Mouse (Mus musculus): ENCODE data around the gene Lims1.
"Not testable (repeated sequence)": the region's sequence is repeated elsewhere in the genome, so short reads cannot be mapped to it uniquely, and the experiment has no call there.

The Lims1 gene

GRCm38 (mm10) chr10:58323028-58323991 lies at the start of gene Lims1:
Gene Lims1, plus strand, starts transcription at chr10:58323466.
- no peaks in the 10 kb centered on the region for H3K36me3 ChIP-seq (ENCODE audit: control insufficient read depth, insufficient read depth, low read length, poor library complexity, severe bottlenecking)
- peak; percentile 99 for DNase-seq (ENCODE audit: low read depth, low spot score)
- no peaks in the 10 kb centered on the region for H3K27me3 ChIP-seq (ENCODE audit: control insufficient read depth, insufficient read depth, low read length, poor library complexity, severe bottlenecking)

- Histone ChIP-seq H3K27me3 (ENCODE audit: control insufficient read depth, insufficient read depth, low read length, poor library complexity, severe bottlenecking) (no peaks in the 10 kb centered on the region), H3K36me3 (ENCODE audit: control insufficient read depth, insufficient read depth, low read length, poor library complexity, severe bottlenecking) (peaks cover 12% of the 10 kb centered on the region)
- DNase-seq (ENCODE audit: low read depth, low spot score) = no peak
Observed at GRCm38 (mm10) chr10:58282238-58282637, 41.0 kb upstream of the Lims1 start.

GRCm38 (mm10) chr10:58290742-58291141 lies 32.5 kb upstream of the Lims1 start:
- peaks cover 19% of the 10 kb centered on the region for H3K36me3 ChIP-seq (ENCODE audit: control insufficient read depth, insufficient read depth, low read length, poor library complexity, severe bottlenecking)
- DNase-seq (ENCODE audit: low read depth, low spot score) = no peak
- H3K27me3 ChIP-seq (ENCODE audit: control insufficient read depth, insufficient read depth, low read length, poor library complexity, severe bottlenecking) = no peaks in the 10 kb centered on the region

- Histone ChIP-seq H3K27me3 (ENCODE audit: control insufficient read depth, insufficient read depth, low read length, poor library complexity, severe bottlenecking) (no peaks in the 10 kb centered on the region), H3K36me3 (ENCODE audit: control insufficient read depth, insufficient read depth, low read length, poor library complexity, severe bottlenecking) (peaks cover 21% of the 10 kb centered on the region; the same call in 1 of the 2 replicates)
- DNase-seq (ENCODE audit: low read depth, low spot score) = no peak
Observed at GRCm38 (mm10) chr10:58294246-58294645, 29.0 kb upstream of the Lims1 start.

- DNase-seq (ENCODE audit: low read depth, low spot score) = no peak
- peaks cover 19% of the 10 kb centered on the region for H3K36me3 ChIP-seq (ENCODE audit: control insufficient read depth, insufficient read depth, low read length, poor library complexity, severe bottlenecking)
- H3K27me3 ChIP-seq (ENCODE audit: control insufficient read depth, insufficient read depth, low read length, poor library complexity, severe bottlenecking) = no peaks in the 10 kb centered on the region
Observed at GRCm38 (mm10) chr10:58295605-58296004, 27.7 kb upstream of the Lims1 start.

GRCm38 (mm10) chr10:58304996-58305395 lies 18.3 kb upstream of the Lims1 start:
- DNase-seq (ENCODE audit: low read depth, low spot score) = no peak
- peaks cover 7% of the 10 kb centered on the region for H3K36me3 ChIP-seq (ENCODE audit: control insufficient read depth, insufficient read depth, low read length, poor library complexity, severe bottlenecking)

GRCm38 (mm10) chr10:58306897-58307296 lies 16.4 kb upstream of the Lims1 start:
- Histone ChIP-seq H3K36me3 (ENCODE audit: control insufficient read depth, insufficient read depth, low read length, poor library complexity, severe bottlenecking) (peaks cover 8% of the 10 kb centered on the region), H3K27me3 (ENCODE audit: control insufficient read depth, insufficient read depth, low read length, poor library complexity, severe bottlenecking) (no peaks in the 10 kb centered on the region)
- no peak for DNase-seq (ENCODE audit: low read depth, low spot score)

More at GRCm38 (mm10) chr10:58304996-58305395, 18.3 kb upstream of the Lims1 start:
- H3K27me3 ChIP-seq (ENCODE audit: control insufficient read depth, insufficient read depth, low read length, poor library complexity, severe bottlenecking) = no peaks in the 10 kb centered on the region; the same call in 1 of the 2 replicates

- H3K36me3 ChIP-seq (ENCODE audit: control insufficient read depth, insufficient read depth, low read length, poor library complexity, severe bottlenecking) = peaks cover 6% of the 10 kb centered on the region; the same call in 1 of the 2 replicates
- no peaks in the 10 kb centered on the region for H3K27me3 ChIP-seq (ENCODE audit: control insufficient read depth, insufficient read depth, low read length, poor library complexity, severe bottlenecking)
- no peak for DNase-seq (ENCODE audit: low read depth, low spot score)
Observed at GRCm38 (mm10) chr10:58310791-58311190, 12.5 kb upstream of the Lims1 start.

GRCm38 (mm10) chr10:58312887-58313286 lies 10.4 kb upstream of the Lims1 start:
- Histone ChIP-seq H3K36me3 (ENCODE audit: control insufficient read depth, insufficient read depth, low read length, poor library complexity, severe bottlenecking) (peaks cover 6% of the 10 kb centered on the region; the same call in 1 of the 2 replicates), H3K27me3 (ENCODE audit: control insufficient read depth, insufficient read depth, low read length, poor library complexity, severe bottlenecking) (no peaks in the 10 kb centered on the region)
- peak; percentile 33 for DNase-seq (ENCODE audit: low read depth, low spot score)

GRCm38 (mm10) chr10:58320881-58321280 lies 2.4 kb upstream of the Lims1 start:
- no peak for DNase-seq (ENCODE audit: low read depth, low spot score)
- no peaks in the 10 kb centered on the region for H3K27me3 ChIP-seq (ENCODE audit: control insufficient read depth, insufficient read depth, low read length, poor library complexity, severe bottlenecking)
- H3K36me3 ChIP-seq (ENCODE audit: control insufficient read depth, insufficient read depth, low read length, poor library complexity, severe bottlenecking) = no peaks in the 10 kb centered on the region

- no peak for DNase-seq (ENCODE audit: low read depth, low spot score)
- H3K27me3 ChIP-seq (ENCODE audit: control insufficient read depth, insufficient read depth, low read length, poor library complexity, severe bottlenecking) = no peaks in the 10 kb centered on the region
- no peaks in the 10 kb centered on the region for H3K36me3 ChIP-seq (ENCODE audit: control insufficient read depth, insufficient read depth, low read length, poor library complexity, severe bottlenecking)
Observed at GRCm38 (mm10) chr10:58322361-58323027, 772 bp upstream of the Lims1 start.

- no peaks in the 10 kb centered on the region for H3K27me3 ChIP-seq (ENCODE audit: control insufficient read depth, insufficient read depth, low read length, poor library complexity, severe bottlenecking)
- no peaks in the 10 kb centered on the region for H3K36me3 ChIP-seq (ENCODE audit: control insufficient read depth, insufficient read depth, low read length, poor library complexity, severe bottlenecking)
- no peak for DNase-seq (ENCODE audit: low read depth, low spot score)
Observed at GRCm38 (mm10) chr10:58326271-58326670, 3.0 kb downstream of the Lims1 start.

GRCm38 (mm10) chr10:58327836-58328235 lies 4.6 kb downstream of the Lims1 start:
- H3K36me3 ChIP-seq (ENCODE audit: control insufficient read depth, insufficient read depth, low read length, poor library complexity, severe bottlenecking); DNase-seq (ENCODE audit: low read depth, low spot score); H3K27me3 ChIP-seq (ENCODE audit: control insufficient read depth, insufficient read depth, low read length, poor library complexity, severe bottlenecking): not testable (repeated sequence)

GRCm38 (mm10) chr10:58328517-58329108 lies 5.3 kb downstream of the Lims1 start:
- no peak for DNase-seq (ENCODE audit: low read depth, low spot score)
- H3K27me3 ChIP-seq (ENCODE audit: control insufficient read depth, insufficient read depth, low read length, poor library complexity, severe bottlenecking) = no peaks in the 10 kb centered on the region

GRCm38 (mm10) chr10:58330635-58331034 lies 7.4 kb downstream of the Lims1 start:
- no peaks in the 10 kb centered on the region for H3K36me3 ChIP-seq (ENCODE audit: control insufficient read depth, insufficient read depth, low read length, poor library complexity, severe bottlenecking)
- no peak for DNase-seq (ENCODE audit: low read depth, low spot score)
- H3K27me3 ChIP-seq (ENCODE audit: control insufficient read depth, insufficient read depth, low read length, poor library complexity, severe bottlenecking) = no peaks in the 10 kb centered on the region

More at GRCm38 (mm10) chr10:58328517-58329108, 5.3 kb downstream of the Lims1 start:
- no peaks in the 10 kb centered on the region for H3K36me3 ChIP-seq (ENCODE audit: control insufficient read depth, insufficient read depth, low read length, poor library complexity, severe bottlenecking)
